Mouse (Mus musculus) brown adipose tissue, adult 24 weeks (tissue): ENCODE data around the gene Rab37. TPM values are rescaled to one million over a fixed set of nuclear protein-coding genes. Genes with fewer than 3 reads are reported as not detected.

Source experiments
- H3K27ac ChIP-seq: fragments of 200-500 bp; replicated peaks from 2 replicates; pipeline ENCODE4 v1.5.1; 2012; ENCODE audit warnings: low read depth, mild to moderate bottlenecking, low read length
- H3K4me1 ChIP-seq: fragments of 200-500 bp; 2 replicates; pipeline ENCODE4 v1.6.1; 2012; ENCODE audit warnings: low read length, mixed read lengths; ENCODE audit not compliant: control insufficient read depth, insufficient read depth, insufficient read length
- H3K4me3 ChIP-seq: fragments of 200-500 bp; 2 replicates; pipeline ENCODE4 v1.5.1; 2012; ENCODE audit warnings: low read depth, mild to moderate bottlenecking, low read length, moderate library complexity; ENCODE audit not compliant: insufficient read depth
- polyA plus RNA-seq: library from polyadenylated mRNA; stranded (reverse); fragments of >200 nt; gene quantifications from 2 replicates; pipeline ENCODE4 v1.2.4, GENCODE M21; 2012; ENCODE audit not compliant: missing spikeins, insufficient read depth, insufficient read length

The Rab37 gene
- polyA plus RNA-seq = 0.79 and 1.2 TPM in 2 replicates

GRCm38 (mm10) chr11:115091362-115091901 lies at the start of gene Rab37:
TSS of gene Rab37 (plus strand) at chr11:115091431.
- Histone ChIP-seq H3K4me1 (no peaks in the 10 kb centered on the region), H3K4me3 (no peak within 1 kb of the TSS), H3K27ac (no peak within 1 kb of the TSS)

- H3K4me3 ChIP-seq = peak within 1 kb of the TSS; percentile 28
- no peaks in the 10 kb centered on the region for H3K4me1 ChIP-seq
- peak within 1 kb of the TSS; percentile 77 for H3K27ac ChIP-seq
These were observed 43.0 kb upstream of the Rab37 start, which contains the start of gene Cd300ld3 for GRCm38 (mm10) chr11:115048259-115048658. TSS of gene Cd300ld3 (minus strand) at chr11:115048409.

GRCm38 (mm10) chr11:115049282-115049895 lies 41.8 kb upstream of the Rab37 start:
- no peak overlapping the region for H3K27ac ChIP-seq
- no peaks in the 10 kb centered on the region for H3K4me1 ChIP-seq
- H3K4me3 ChIP-seq = no peak overlapping the region

GRCm38 (mm10) chr11:115052206-115052605 lies 39.0 kb upstream of the Rab37 start:
- Histone ChIP-seq H3K4me1 (no peaks in the 10 kb centered on the region), H3K27ac (no peak overlapping the region), H3K4me3 (no peak overlapping the region)

- no peak overlapping the region for H3K4me3 ChIP-seq
- no peak overlapping the region for H3K27ac ChIP-seq
- H3K4me1 ChIP-seq = no peaks in the 10 kb centered on the region
These were observed 38.2 kb upstream of the Rab37 start for GRCm38 (mm10) chr11:115052991-115053390.

- Histone ChIP-seq H3K4me1 (no peaks in the 10 kb centered on the region), H3K27ac (no peak overlapping the region), H3K4me3 (no peak overlapping the region)
These were observed 36.7 kb upstream of the Rab37 start for GRCm38 (mm10) chr11:115054537-115054936.

- Histone ChIP-seq H3K4me3 (no peak overlapping the region), H3K27ac (no peak overlapping the region), H3K4me1 (no peaks in the 10 kb centered on the region)
These were observed 32.5 kb upstream of the Rab37 start for GRCm38 (mm10) chr11:115058701-115059100.

- no peak overlapping the region for H3K4me3 ChIP-seq
- H3K27ac ChIP-seq = no peak overlapping the region
- no peaks in the 10 kb centered on the region for H3K4me1 ChIP-seq
These were observed 31.4 kb upstream of the Rab37 start for GRCm38 (mm10) chr11:115059797-115060196.

GRCm38 (mm10) chr11:115062077-115062476 lies 29.2 kb upstream of the Rab37 start, which contains the start of gene Cd300e:
TSS of gene Cd300e (minus strand) at chr11:115062177.
- H3K4me3 ChIP-seq = no peak within 1 kb of the TSS
- H3K4me1 ChIP-seq = no peaks in the 10 kb centered on the region
- no peak within 1 kb of the TSS for H3K27ac ChIP-seq

GRCm38 (mm10) chr11:115066768-115067167 lies 24.5 kb upstream of the Rab37 start:
- Histone ChIP-seq H3K27ac (no peak overlapping the region), H3K4me3 (no peak overlapping the region), H3K4me1 (no peaks in the 10 kb centered on the region)

GRCm38 (mm10) chr11:115071015-115071551 lies 20.1 kb upstream of the Rab37 start:
- Histone ChIP-seq H3K4me3 (peak overlapping the region; percentile 25; the same call in 1 of the 2 replicates), H3K27ac (peak overlapping the region; percentile 63), H3K4me1 (peaks cover 7% of the 10 kb centered on the region)

- peak overlapping the region; percentile 25; the same call in 1 of the 2 replicates for H3K4me3 ChIP-seq
- peaks cover 7% of the 10 kb centered on the region for H3K4me1 ChIP-seq
- peak overlapping the region; percentile 81 for H3K27ac ChIP-seq
These were observed 19.5 kb upstream of the Rab37 start for GRCm38 (mm10) chr11:115071631-115072294.

GRCm38 (mm10) chr11:115073002-115073401 lies 18.2 kb upstream of the Rab37 start:
- Histone ChIP-seq H3K4me1 (peaks cover 7% of the 10 kb centered on the region), H3K27ac (no peak overlapping the region), H3K4me3 (no peak overlapping the region)

GRCm38 (mm10) chr11:115075407-115075806 lies 15.8 kb upstream of the Rab37 start:
- H3K4me1 ChIP-seq = peaks cover 7% of the 10 kb centered on the region
- no peak overlapping the region for H3K4me3 ChIP-seq
- H3K27ac ChIP-seq = no peak overlapping the region

GRCm38 (mm10) chr11:115075859-115076258 lies 15.4 kb upstream of the Rab37 start:
- peaks cover 7% of the 10 kb centered on the region for H3K4me1 ChIP-seq
- H3K4me3 ChIP-seq = no peak overlapping the region
- H3K27ac ChIP-seq = no peak overlapping the region
